Mouse (Mus musculus) embryonic facial prominence, embryonic 12.5 days (tissue): ENCODE measurements around the gene Tmem110. TPM values are rescaled to one million over a fixed set of nuclear protein-coding genes. Genes with fewer than 3 reads are reported as not detected.

Experiments
- ATAC-seq: fragments of 200-750 bp; cut with Nextera tagmentation; 2 replicates; pipeline ENCODE4 v1.8.0; 2017; ENCODE audit not compliant: insufficient number of reproducible peaks, insufficient read depth, low FRiP score, low TSS enrichment
- H3K27ac ChIP-seq: fragments of 300-500 bp; sonication (generic); 2 replicates; pipeline ENCODE4 v1.5.1; 2016; ENCODE audit warnings: mild to moderate bottlenecking
- H3K27me3 ChIP-seq: fragments of 300-500 bp; sonication (generic); 2 replicates; pipeline ENCODE4 v1.6.1; 2016; ENCODE audit warnings: mild to moderate bottlenecking, moderate library complexity
- H3K36me3 ChIP-seq: fragments of 300-500 bp; sonication (generic); 2 replicates; pipeline ENCODE4 v1.6.1; 2016; ENCODE audit warnings: mild to moderate bottlenecking
- H3K4me1 ChIP-seq: fragments of 300-500 bp; sonication (generic); 2 replicates; pipeline ENCODE4 v1.6.1; 2016
- H3K4me2 ChIP-seq: fragments of 300-500 bp; sonication (generic); replicated peaks from 2 replicates; pipeline ENCODE4 v1.6.1; 2016; ENCODE audit warnings: mild to moderate bottlenecking, moderate library complexity
- H3K4me3 ChIP-seq: fragments of 300-500 bp; sonication (generic); 2 replicates; pipeline ENCODE4 v1.5.1; 2016; ENCODE audit warnings: mild to moderate bottlenecking
- H3K9ac ChIP-seq: fragments of 300-500 bp; sonication (generic); 2 replicates; pipeline ENCODE4 v1.6.1; 2016; ENCODE audit warnings: mild to moderate bottlenecking, moderate library complexity
- H3K9me3 ChIP-seq: fragments of 300-500 bp; sonication (generic); 2 replicates; pipeline ENCODE4 v1.6.1; 2016; ENCODE audit warnings: mild to moderate bottlenecking, moderate library complexity
- WGBS: fragments of 180-500 bp; shearing (Covaris S2); methylation state at CpG from one replicate; pipeline ENCODE4 v1.1.7; 2016; 5-methylcytosine and 5-hydroxymethylcytosine counted together
- polyA plus RNA-seq: library from polyadenylated mRNA; unstranded; fragments of >200 nt; fragmentation: Nextera tagmentation; extraction: Ambion mirVana; gene quantifications from 2 replicates; pipeline ENCODE4 v1.2.1, GENCODE M21; 2016

Tmem110 gene
- polyA plus RNA-seq, 1 experiment from 2014 or later, result 39.2 TPM

DNA sequence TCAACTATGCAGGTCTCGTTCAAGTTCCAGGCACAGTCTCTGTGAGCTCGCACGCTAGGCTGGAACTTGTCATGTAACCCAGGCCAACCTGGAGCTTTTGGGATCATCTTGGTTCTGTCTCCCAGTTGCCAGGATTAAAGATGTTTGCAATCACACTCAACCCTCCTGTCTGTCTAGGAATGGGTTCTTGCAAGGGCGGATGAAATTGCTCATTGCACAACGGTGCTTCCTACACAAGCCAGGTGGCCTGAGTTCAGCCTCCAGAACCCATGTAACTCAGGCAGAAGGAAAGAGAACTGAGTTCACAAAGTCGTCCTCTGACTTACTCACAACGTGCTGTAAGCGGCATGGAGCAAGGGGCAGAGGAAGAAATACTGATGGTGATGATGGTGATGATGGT lies 85.8 kb downstream of the Tmem110 start:
- WGBS, result 90% methylated on average over 8 of the region's 8 CpGs
- H3K9ac ChIP-seq, result no peak overlapping the region

DNA sequence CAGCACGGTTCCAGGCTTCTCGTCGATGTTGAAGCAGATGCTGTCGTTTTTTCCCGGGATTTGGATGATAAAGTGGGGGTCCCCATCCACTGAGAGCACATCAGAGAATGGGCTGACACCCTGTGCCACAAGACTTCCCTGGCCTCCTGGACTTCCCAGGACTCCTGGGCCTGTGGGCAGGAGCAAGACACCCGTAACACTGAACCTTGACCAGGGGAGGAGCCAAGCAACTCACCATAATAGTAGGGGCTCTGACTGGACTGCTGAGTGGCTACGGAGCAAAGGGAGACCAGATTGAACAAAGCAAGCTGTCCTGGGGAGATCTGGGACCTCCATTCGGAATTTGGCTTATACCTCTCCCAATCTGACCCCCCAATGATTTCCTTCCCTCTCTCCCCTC lies 87.3 kb downstream of the Tmem110 start:
- Histone ChIP-seq H3K9me3 (no peaks in the 10 kb centered on the region), H3K9ac (no peak overlapping the region), H3K36me3 (no peaks in the 10 kb centered on the region), H3K4me2 (no peak overlapping the region), H3K4me1 (no peaks in the 10 kb centered on the region), H3K27ac (no peak overlapping the region), H3K4me3 (no peak overlapping the region), H3K27me3 (no peaks in the 10 kb centered on the region)
- ATAC-seq, result no peak
- 82% methylated on average over 8 of the region's 8 CpGs for WGBS

More for the DNA sequence above, 85.8 kb downstream of the Tmem110 start:
- no peak overlapping the region for H3K27ac ChIP-seq
- H3K9me3 ChIP-seq, result no peaks in the 10 kb centered on the region
- H3K4me2 ChIP-seq, result no peak overlapping the region
- no peak overlapping the region for H3K4me3 ChIP-seq
- no peaks in the 10 kb centered on the region for H3K4me1 ChIP-seq
- H3K36me3 ChIP-seq, result no peaks in the 10 kb centered on the region
- H3K27me3 ChIP-seq, result no peaks in the 10 kb centered on the region
- ATAC-seq, result no peak

DNA sequence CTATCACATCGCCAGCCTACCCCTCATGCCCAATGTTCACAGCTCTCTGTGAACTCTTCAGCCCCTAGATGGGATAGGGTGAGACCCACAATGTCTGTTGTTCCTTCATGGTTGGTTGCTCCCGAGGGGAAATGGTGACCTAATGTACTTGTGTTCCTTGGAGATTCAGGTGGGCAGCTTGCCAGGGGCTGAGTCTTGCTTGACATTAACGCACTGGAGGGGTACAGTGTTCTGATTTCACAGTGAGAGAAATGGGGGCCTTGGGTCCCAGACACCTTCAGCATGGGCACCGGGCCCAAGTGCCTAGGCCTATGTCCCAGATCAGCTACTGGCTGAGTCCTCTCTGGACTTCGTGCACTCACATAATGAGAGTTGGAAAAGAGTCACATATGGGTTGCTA lies 88.0 kb downstream of the Tmem110 start:
- no peak overlapping the region for H3K4me2 ChIP-seq
- no peak overlapping the region for H3K27ac ChIP-seq
- ATAC-seq, result no peak
- H3K27me3 ChIP-seq, result no peaks in the 10 kb centered on the region
- H3K4me3 ChIP-seq, result no peak overlapping the region
- WGBS, result 87% methylated on average over 5 of the region's 5 CpGs
- no peak overlapping the region for H3K9ac ChIP-seq
- H3K36me3 ChIP-seq, result no peaks in the 10 kb centered on the region
- no peaks in the 10 kb centered on the region for H3K4me1 ChIP-seq
- H3K9me3 ChIP-seq, result no peaks in the 10 kb centered on the region

DNA sequence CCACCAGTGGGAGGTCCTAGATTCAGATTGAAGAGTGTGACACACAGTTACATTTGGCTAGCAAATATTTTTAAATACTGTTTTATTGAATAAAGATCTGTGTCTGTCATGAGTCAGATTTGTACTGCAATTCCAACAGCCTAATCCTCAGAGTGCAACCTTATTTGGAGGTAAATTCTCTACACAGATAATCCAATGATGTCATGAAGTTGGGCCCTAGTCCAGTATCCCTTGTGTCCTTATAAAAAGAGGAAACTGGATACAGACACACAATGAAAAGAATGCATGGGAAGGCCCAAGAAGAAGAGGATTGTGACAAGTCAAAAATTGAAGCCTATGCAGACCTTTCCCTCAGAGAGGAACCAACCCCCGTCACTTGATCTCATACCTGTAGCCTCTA lies 91.1 kb downstream of the Tmem110 start:
- Histone ChIP-seq H3K4me1 (no peaks in the 10 kb centered on the region), H3K4me3 (no peak overlapping the region), H3K9me3 (no peaks in the 10 kb centered on the region), H3K27me3 (no peaks in the 10 kb centered on the region), H3K36me3 (no peaks in the 10 kb centered on the region), H3K9ac (no peak overlapping the region), H3K27ac (no peak overlapping the region), H3K4me2 (no peak overlapping the region)
- ATAC-seq, result no peak
- WGBS, result 75% methylated on average over 1 of the region's 1 CpGs

DNA sequence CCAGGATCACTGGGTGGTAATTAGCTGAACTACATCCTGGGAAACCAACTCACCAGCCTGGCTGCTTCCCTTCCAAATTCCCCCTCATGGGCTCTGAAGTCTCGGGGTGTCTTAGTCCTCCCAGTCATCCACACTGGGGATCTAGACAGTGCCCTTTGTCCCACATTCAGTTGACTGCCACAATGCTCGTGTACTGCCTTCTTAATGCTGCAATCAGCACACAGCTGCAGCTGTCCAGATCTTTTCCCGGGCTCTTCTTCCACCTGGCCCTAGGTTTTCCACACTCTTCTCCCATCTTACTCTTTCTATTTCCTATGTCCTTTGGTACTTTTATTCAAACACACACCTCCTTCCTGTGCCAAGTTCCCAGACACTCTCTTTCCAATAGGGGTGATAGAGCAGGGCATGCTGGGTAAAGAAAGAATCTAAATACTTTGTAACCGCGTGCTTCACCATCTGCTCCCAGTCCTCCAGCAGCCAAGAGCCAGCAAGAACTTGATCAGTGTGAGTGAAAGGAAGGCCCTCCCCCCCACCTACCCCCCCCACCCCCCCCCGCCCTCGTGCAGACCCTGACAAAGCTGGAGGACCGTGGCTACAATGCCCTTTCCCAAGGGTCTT lies 96.8 kb downstream of the Tmem110 start:
- H3K27me3 ChIP-seq, result no peaks in the 10 kb centered on the region
- H3K4me2 ChIP-seq, result no peak overlapping the region
- H3K4me3 ChIP-seq, result no peak overlapping the region
- H3K27ac ChIP-seq, result no peak overlapping the region
- no peak for ATAC-seq
- H3K4me1 ChIP-seq, result peaks cover 3% of the 10 kb centered on the region; the same call in 1 of the 2 replicates
- WGBS, result 63% methylated on average over 8 of the region's 8 CpGs
- no peaks in the 10 kb centered on the region for H3K36me3 ChIP-seq
- H3K9me3 ChIP-seq, result no peaks in the 10 kb centered on the region
- no peak overlapping the region for H3K9ac ChIP-seq

DNA sequence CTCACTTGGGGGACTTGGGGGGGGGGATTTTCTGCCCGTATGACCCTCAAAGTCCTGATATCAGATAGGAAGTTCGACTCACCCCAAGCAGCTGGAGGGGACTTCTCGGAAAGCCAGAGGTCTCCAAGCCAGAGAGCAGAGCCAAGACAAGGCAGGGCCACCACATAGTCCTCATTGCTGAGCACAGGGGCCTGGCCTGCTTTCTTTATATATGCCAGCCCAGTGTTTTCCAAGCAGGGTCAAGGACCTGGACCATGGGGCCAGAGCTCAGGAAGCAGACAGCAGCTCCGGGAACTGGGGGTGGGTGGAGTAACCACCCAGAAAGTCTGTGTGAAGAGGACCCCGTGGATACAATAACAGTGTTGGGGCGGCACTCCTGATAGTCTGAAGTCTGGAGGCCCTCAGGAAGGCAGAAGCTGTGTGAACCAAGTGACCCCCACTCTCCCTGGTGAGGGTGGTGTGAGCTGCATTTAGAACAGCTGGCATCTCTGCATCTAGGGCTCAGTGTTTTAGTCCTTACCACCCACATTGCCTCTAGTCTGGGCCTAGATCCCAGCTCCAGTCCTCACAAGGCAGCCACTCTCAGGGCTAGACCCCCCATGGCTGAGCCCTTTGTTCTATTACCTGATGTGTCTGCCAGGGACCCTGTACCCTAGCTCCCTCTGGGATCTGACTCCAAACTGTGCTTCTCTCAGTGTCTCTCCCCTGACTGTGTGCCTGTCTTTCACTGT lies 98.2 kb downstream of the Tmem110 start, which contains the start of gene Itih3:
TSS of gene Itih3 (minus strand) at position 386 of the 731 bp plus-strand sequence.
- Histone ChIP-seq H3K27ac (no peak within 1 kb of the TSS), H3K36me3 (no peaks in the 10 kb centered on the region), H3K9me3 (no peaks in the 10 kb centered on the region), H3K4me1 (peaks cover 3% of the 10 kb centered on the region; the same call in 1 of the 2 replicates), H3K4me2 (no peak within 1 kb of the TSS), H3K27me3 (no peaks in the 10 kb centered on the region), H3K9ac (no peak within 1 kb of the TSS), H3K4me3 (no peak within 1 kb of the TSS)
- WGBS, result 66% methylated on average over 6 of the region's 6 CpGs
- no peak for ATAC-seq

DNA sequence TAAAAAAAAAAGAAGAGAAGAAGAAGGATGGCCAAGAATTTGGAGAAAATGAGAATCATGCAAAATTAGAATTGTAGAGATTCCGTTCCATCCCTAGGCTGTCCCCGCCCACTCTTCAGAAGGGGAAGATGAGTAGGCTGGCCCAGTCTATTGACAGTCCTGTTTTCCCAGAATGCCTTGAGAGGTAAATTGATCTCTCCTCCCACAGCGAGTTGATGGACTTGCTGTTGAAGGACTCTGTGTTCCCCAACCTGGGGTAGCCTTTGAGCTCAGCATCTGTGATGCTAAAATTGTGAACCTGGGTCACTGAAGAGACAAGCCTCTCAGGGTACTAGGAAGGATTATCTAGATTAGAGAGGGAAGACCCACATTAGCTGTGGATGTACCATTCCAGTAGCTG lies 100.1 kb downstream of the Tmem110 start:
- Histone ChIP-seq H3K9me3 (no peaks in the 10 kb centered on the region), H3K4me3 (no peak overlapping the region), H3K27ac (no peak overlapping the region), H3K9ac (no peak overlapping the region), H3K4me2 (no peak overlapping the region), H3K36me3 (no peaks in the 10 kb centered on the region), H3K27me3 (no peaks in the 10 kb centered on the region), H3K4me1 (peaks cover 3% of the 10 kb centered on the region; the same call in 1 of the 2 replicates)
- 92% methylated on average over 3 of the region's 3 CpGs for WGBS
- ATAC-seq, result no peak

Other genes with a start within 250 kb of the Tmem110 start
- 55.6 and 62.0 TPM in 2 replicates for gene Prkcd, start 199.4 kb upstream of the Tmem110 start, polyA plus RNA-seq
- 19.9 and 20.0 TPM in 2 replicates for gene Rft1, start 171.2 kb upstream of the Tmem110 start, polyA plus RNA-seq
- gene Sfmbt1, start 110.7 kb upstream of the Tmem110 start, polyA plus RNA-seq, result 17.0 and 17.9 TPM in 2 replicates
- gene Mustn1, start 53.6 kb downstream of the Tmem110 start, polyA plus RNA-seq, result 2.5 and 4.3 TPM in 2 replicates
- not detected in 2 replicates for gene Itih4, start 60.9 kb downstream of the Tmem110 start, polyA plus RNA-seq
- 0.28 and 0.46 TPM in 2 replicates for gene Itih3, start 98.2 kb downstream of the Tmem110 start, polyA plus RNA-seq
- gene Itih1, start 117.7 kb downstream of the Tmem110 start, polyA plus RNA-seq, result not detected in 2 replicates
- gene Nek4, start 125.8 kb downstream of the Tmem110 start, polyA plus RNA-seq, result 16.1 and 19.0 TPM in 2 replicates
- 61.2 and 67.4 TPM in 2 replicates for gene Glt8d1, start 175.8 kb downstream of the Tmem110 start, polyA plus RNA-seq
- gene Spcs1, start 176.1 kb downstream of the Tmem110 start, polyA plus RNA-seq, result 337 and 341 TPM in 2 replicates
- 176 and 178 TPM in 2 replicates for gene Pbrm1, start 193.5 kb downstream of the Tmem110 start, polyA plus RNA-seq
- 99.5 and 121 TPM in 2 replicates for gene Gnl3, start 193.6 kb downstream of the Tmem110 start, polyA plus RNA-seq